ENCODE assay signal across 8 mouse cellular contexts in genomic region chr17:67698301-67698700, GRCm38 (mm10). TPM values are rescaled to one million over a fixed set of nuclear protein-coding genes. Genes with fewer than 3 reads are reported as not detected.
DNase-seq lines count a peak whose midpoint lies in the region; ATAC-seq and TF ChIP-seq lines count a peak whose summit lies in the region.

No protein-coding gene starts in this region.

- WGBS in kidney, embryonic 16.5 days: 3% methylated on average over 13 of the region's 13 CpGs
- 12% methylated on average over 13 of the region's 13 CpGs for WGBS in kidney, adult 2 months
- WGBS in hindbrain, embryonic 11.5 days: 2% methylated on average over 13 of the region's 13 CpGs
- WGBS in midbrain, embryonic 10.5 days: under 1% methylated on average over 13 of the region's 13 CpGs

- TF ChIP-seq POLR2A in kidney, adult 2 months (IDR thresholded peaks at IDR 0.05; ENCODE audit: low read depth, low read length): no peak

- H3K27me3 ChIP-seq in kidney, embryonic 16.5 days (ENCODE audit: insufficient read depth, low read length): no peaks in the 10 kb centered on the region
- no peaks in the 10 kb centered on the region for H3K27me3 ChIP-seq in kidney, adult 2 months (replicated peaks; ENCODE audit: control insufficient read depth, insufficient read depth, low read length)
- H3K27me3 ChIP-seq in hindbrain, embryonic 11.5 days (ENCODE audit: control insufficient read depth, insufficient read depth, low read length): no peaks in the 10 kb centered on the region
- no peaks in the 10 kb centered on the region for H3K27me3 ChIP-seq in midbrain, embryonic 10.5 days (ENCODE audit: low read depth, poor library complexity, severe bottlenecking)

- peak overlapping the region; percentile 76 for H3K4me3 ChIP-seq in kidney, embryonic 16.5 days (ENCODE audit: low read length)
- no peak overlapping the region for H3K4me3 ChIP-seq in kidney, adult 2 months (ENCODE audit: insufficient read depth, low read depth, low read length)
- H3K4me3 ChIP-seq in hindbrain, embryonic 11.5 days (ENCODE audit: low read depth, low read length): peak overlapping the region; percentile 86
- H3K4me3 ChIP-seq in midbrain, embryonic 10.5 days: peak overlapping the region; percentile 81

- no peaks in the 10 kb centered on the region for H3K9me3 ChIP-seq in kidney, embryonic 16.5 days (ENCODE audit: low read length)
- H3K9me3 ChIP-seq in hindbrain, embryonic 11.5 days (ENCODE audit: control insufficient read depth, low read length): no peaks in the 10 kb centered on the region
- no peaks in the 10 kb centered on the region for H3K9me3 ChIP-seq in midbrain, embryonic 10.5 days (replicated peaks)

- H3K9ac ChIP-seq in kidney, embryonic 16.5 days (replicated peaks; ENCODE audit: low read length): peak overlapping the region; percentile 82
- H3K9ac ChIP-seq in hindbrain, embryonic 11.5 days (ENCODE audit: low read depth, low read length): peak overlapping the region; percentile 79

- peak; percentile 37; the same call in 1 of the 2 replicates for ATAC-seq in kidney, embryonic 16.5 days (ENCODE audit: low FRiP score, low TSS enrichment)
- ATAC-seq in hindbrain, embryonic 11.5 days (ENCODE audit: low FRiP score): peak; percentile 76
- no peak for ATAC-seq in megakaryocyte, adult 5-6 weeks (ENCODE audit: poor library complexity, severe bottlenecking)

- peak overlapping the region; percentile 90 for H3K4me2 ChIP-seq in kidney, embryonic 16.5 days (replicated peaks; ENCODE audit: low read depth, low read length)
- H3K4me2 ChIP-seq in hindbrain, embryonic 11.5 days (replicated peaks; ENCODE audit: low read depth, low read length): peak overlapping the region; percentile 91

- H3K4me1 ChIP-seq in kidney, embryonic 16.5 days (ENCODE audit: insufficient read depth, low read length): peaks cover 34% of the 10 kb centered on the region
- H3K4me1 ChIP-seq in kidney, adult 2 months (ENCODE audit: control insufficient read depth, insufficient read depth, low read length): peaks cover 4% of the 10 kb centered on the region; the same call in 1 of the 2 replicates
- peaks cover 6% of the 10 kb centered on the region for H3K4me1 ChIP-seq in hindbrain, embryonic 11.5 days (replicated peaks; ENCODE audit: control insufficient read depth, insufficient read depth, low read length)
- H3K4me1 ChIP-seq in midbrain, embryonic 10.5 days: peaks cover 84% of the 10 kb centered on the region

- TF ChIP-seq CTCF in kidney, adult 2 months (conservative IDR thresholded peaks at IDR 0.05; ENCODE audit: insufficient read depth, insufficient read length, low read depth, low read length): no peak

- H3K27ac ChIP-seq in kidney, embryonic 16.5 days (ENCODE audit: low read length): peak overlapping the region; percentile 69; the same call in 1 of the 2 replicates
- no peak overlapping the region for H3K27ac ChIP-seq in kidney, adult 2 months (ENCODE audit: insufficient read depth, low read depth, low read length)
- peak overlapping the region; percentile 83 for H3K27ac ChIP-seq in hindbrain, embryonic 11.5 days (ENCODE audit: low read depth, low read length)
- peak overlapping the region; percentile 96 for H3K27ac ChIP-seq in midbrain, embryonic 10.5 days (replicated peaks)

- no peaks in the 10 kb centered on the region for H3K36me3 ChIP-seq in kidney, embryonic 16.5 days (ENCODE audit: insufficient read depth, low read length)
- H3K36me3 ChIP-seq in kidney, adult 2 months (ENCODE audit: control insufficient read depth, insufficient read depth, low read length): no peaks in the 10 kb centered on the region
- H3K36me3 ChIP-seq in hindbrain, embryonic 11.5 days (ENCODE audit: control insufficient read depth, insufficient read depth, low read length): no peaks in the 10 kb centered on the region
- H3K36me3 ChIP-seq in midbrain, embryonic 10.5 days: 0 out of 2 replicates have a peak, but pooled peaks cover 5% of the 10 kb centered on the region

- DNase-seq in kidney, adult 2 months: no peak
- peak; percentile 85 for DNase-seq in embryo, embryonic 10 days (ENCODE audit: low spot score)
- DNase-seq in hindbrain, embryonic 11.5 days (ENCODE audit: low spot score): peak; percentile 79
- DNase-seq in midbrain, embryonic 10.5 days (ENCODE audit: low spot score): peak; percentile 85
- no peak for DNase-seq in natural killer cell, adult 2 months (ENCODE audit: low spot score in 2 of 2)
- DNase-seq in B cell, adult 2 months: no peak

RNA-seq across cellular contexts. Expression of gene Lama1, which starts 1.2 kb away (rescaled TPM):
- polyA plus RNA-seq in kidney, embryonic 16.5 days (2015; fragmentation: Nextera tagmentation; extraction: Ambion mirVana): 45.6 and 50.7 TPM in 2 replicates
- 8.1 and 11.4 TPM in 2 replicates for polyA plus RNA-seq in kidney, adult 2 months (2012; rRNA removed)
- 15.5 and 22.1 TPM in 2 replicates for polyA plus RNA-seq in hindbrain, embryonic 11.5 days (2014; fragmentation: Nextera tagmentation; extraction: Ambion mirVana)
- 24.1 and 31.2 TPM in 2 replicates for polyA plus RNA-seq in midbrain, embryonic 10.5 days (2016; fragmentation: Nextera tagmentation; extraction: Ambion mirVana)
- total RNA-seq in megakaryocyte, adult 5-6 weeks (2015): not detected in 2 replicates
- total RNA-seq in megakaryocyte, adult 5-6 weeks (2017): not detected in 2 replicates

Comparison
In these comparisons a context has a peak if more than half of its experiments do, and no peak if none do; other contexts are left out.
1. DNase-seq: peak in embryo, embryonic 10 days (single experiment), hindbrain, embryonic 11.5 days (single experiment) and midbrain, embryonic 10.5 days (single experiment); none in kidney, adult 2 months (single experiment), natural killer cell, adult 2 months (0 of 2) and B cell, adult 2 months (0 of 2).